Mouse (Mus musculus): ENCODE measurements around the gene Med1. TPM values are rescaled to one million over a fixed set of nuclear protein-coding genes. Genes with fewer than 3 reads are reported as not detected.

Med1 gene
- polyA plus RNA-seq, 1 experiment from 2014 or later: 46.9 TPM

DNA sequence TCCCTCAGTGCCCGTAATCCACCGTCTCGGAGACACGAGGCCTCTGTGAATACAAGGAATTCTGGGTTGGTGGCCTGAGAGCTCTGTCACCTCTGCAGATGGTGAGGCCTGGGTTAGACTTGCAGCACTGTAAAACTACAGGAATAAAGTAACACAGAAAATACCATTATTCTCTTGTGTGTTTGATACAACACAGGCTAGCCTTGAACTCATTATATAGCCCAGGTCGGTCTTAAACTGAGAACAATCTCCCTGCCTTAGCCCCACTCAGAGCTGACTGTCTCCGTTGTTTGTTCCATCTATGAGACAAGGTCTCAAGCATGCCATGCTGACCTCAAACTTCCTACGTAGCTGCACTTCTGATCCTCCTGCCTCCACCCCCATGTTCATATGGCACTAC, 54.2 kb downstream of the Med1 start:
- Histone ChIP-seq H3K9ac (ENCODE audit: low read depth, low read length) (no peak overlapping the region), H3K36me3 (ENCODE audit: control insufficient read depth, insufficient read depth, low read length) (no peaks in the 10 kb centered on the region), H3K27me3 (ENCODE audit: control insufficient read depth, insufficient read depth, low read length) (no peaks in the 10 kb centered on the region), H3K9me3 (replicated peaks; ENCODE audit: control insufficient read depth, low read length) (no peaks in the 10 kb centered on the region), H3K4me1 (ENCODE audit: control insufficient read depth, insufficient read depth, low read length) (peaks cover 5% of the 10 kb centered on the region; the same call in 1 of the 2 replicates), H3K4me2 (no peak overlapping the region), H3K4me3 (ENCODE audit: low read depth, low read length) (no peak overlapping the region), H3K27ac (ENCODE audit: low read depth, low read length) (0 out of 2 replicates have a peak overlapping the region, but pooled peaks have one; percentile 24)
- WGBS (ENCODE audit: insufficient replicate concordance): 75% methylated on average over 7 of the region's 7 CpGs
- ATAC-seq (replicated peaks; ENCODE audit: insufficient number of reproducible peaks, low FRiP score, low TSS enrichment): no peak

GRCm38 (mm10) chr11:98137836-98138235, 55.3 kb downstream of the Med1 start:
- Histone ChIP-seq H3K9ac (ENCODE audit: low read depth, low read length) (no peak overlapping the region), H3K27ac (ENCODE audit: low read depth, low read length) (no peak overlapping the region), H3K4me3 (ENCODE audit: low read depth, low read length) (no peak overlapping the region), H3K4me2 (no peak overlapping the region), H3K27me3 (ENCODE audit: control insufficient read depth, insufficient read depth, low read length) (no peaks in the 10 kb centered on the region), H3K9me3 (replicated peaks; ENCODE audit: control insufficient read depth, low read length) (no peaks in the 10 kb centered on the region), H3K4me1 (ENCODE audit: control insufficient read depth, insufficient read depth, low read length) (peaks cover 5% of the 10 kb centered on the region; the same call in 1 of the 2 replicates), H3K36me3 (ENCODE audit: control insufficient read depth, insufficient read depth, low read length) (no peaks in the 10 kb centered on the region)
- ATAC-seq (replicated peaks; ENCODE audit: insufficient number of reproducible peaks, low FRiP score, low TSS enrichment): no peak
- 89% methylated on average over 11 of the region's 11 CpGs for WGBS (ENCODE audit: insufficient replicate concordance)

GRCm38 (mm10) chr11:98134951-98135350, 58.1 kb downstream of the Med1 start:
- Histone ChIP-seq H3K27ac (ENCODE audit: low read depth, low read length) (no peak overlapping the region), H3K36me3 (ENCODE audit: control insufficient read depth, insufficient read depth, low read length) (no peaks in the 10 kb centered on the region), H3K9me3 (replicated peaks; ENCODE audit: control insufficient read depth, low read length) (no peaks in the 10 kb centered on the region), H3K4me3 (ENCODE audit: low read depth, low read length) (no peak overlapping the region), H3K27me3 (ENCODE audit: control insufficient read depth, insufficient read depth, low read length) (no peaks in the 10 kb centered on the region), H3K4me2 (no peak overlapping the region), H3K9ac (ENCODE audit: low read depth, low read length) (no peak overlapping the region), H3K4me1 (ENCODE audit: control insufficient read depth, insufficient read depth, low read length) (peaks cover 5% of the 10 kb centered on the region; the same call in 1 of the 2 replicates)
- ATAC-seq (replicated peaks; ENCODE audit: insufficient number of reproducible peaks, low FRiP score, low TSS enrichment): no peak
- 64% methylated on average over 4 of the region's 4 CpGs for WGBS (ENCODE audit: insufficient replicate concordance)

DNA sequence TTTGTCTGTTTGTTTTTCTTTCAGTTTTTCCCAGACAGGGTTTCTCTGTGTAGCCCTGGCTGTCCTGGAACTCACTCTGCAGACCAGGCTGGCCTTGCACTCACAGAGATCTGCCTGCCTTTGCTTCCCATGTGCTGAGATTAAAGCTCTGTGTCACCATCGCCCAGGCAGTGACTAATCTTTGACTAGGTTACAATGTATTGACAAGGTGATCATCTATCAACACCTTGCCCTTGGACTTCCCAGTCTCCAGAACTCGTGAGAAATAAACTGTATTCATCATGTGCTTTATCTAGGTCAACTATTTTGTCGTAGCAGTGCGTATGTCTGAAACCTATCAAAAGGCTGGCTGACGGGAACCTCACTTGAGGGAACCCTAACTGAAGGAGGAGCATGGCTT, 69.7 kb downstream of the Med1 start:
- no peak overlapping the region for H3K4me3 ChIP-seq (ENCODE audit: low read depth, low read length)
- H3K36me3 ChIP-seq (ENCODE audit: control insufficient read depth, insufficient read depth, low read length): peaks cover 2% of the 10 kb centered on the region; the same call in 1 of the 2 replicates
- WGBS (ENCODE audit: insufficient replicate concordance): 72% methylated on average over 5 of the region's 5 CpGs
- H3K27me3 ChIP-seq (ENCODE audit: control insufficient read depth, insufficient read depth, low read length): no peaks in the 10 kb centered on the region
- H3K9me3 ChIP-seq (replicated peaks; ENCODE audit: control insufficient read depth, low read length): no peaks in the 10 kb centered on the region
- H3K4me2 ChIP-seq: no peak overlapping the region
- no peak overlapping the region for H3K9ac ChIP-seq (ENCODE audit: low read depth, low read length)
- H3K4me1 ChIP-seq (ENCODE audit: control insufficient read depth, insufficient read depth, low read length): no peaks in the 10 kb centered on the region
- H3K27ac ChIP-seq (ENCODE audit: low read depth, low read length): no peak overlapping the region
- no peak for ATAC-seq (replicated peaks; ENCODE audit: insufficient number of reproducible peaks, low FRiP score, low TSS enrichment)

DNA sequence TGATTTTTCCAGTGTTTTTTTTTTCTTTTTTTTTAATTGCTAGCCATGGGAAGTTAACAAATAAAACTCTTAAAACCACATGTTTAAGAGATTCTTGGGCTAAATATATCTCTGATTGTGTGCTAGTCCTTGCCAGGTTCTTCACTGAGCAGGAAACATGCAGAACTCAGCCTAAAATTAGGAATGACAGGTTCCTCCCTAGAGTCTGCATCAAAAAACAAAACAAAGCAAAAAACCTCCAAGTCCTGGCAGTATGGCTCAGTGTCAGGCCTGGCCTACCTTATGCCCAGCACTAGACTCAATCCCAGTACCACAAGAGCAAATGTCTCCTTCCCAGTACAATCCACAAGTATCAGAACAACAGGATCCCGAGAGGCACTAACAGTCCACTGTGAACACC, 78.7 kb downstream of the Med1 start:
- H3K4me2 ChIP-seq: no peak overlapping the region
- H3K9me3 ChIP-seq (replicated peaks; ENCODE audit: control insufficient read depth, low read length): no peaks in the 10 kb centered on the region
- no peak overlapping the region for H3K27ac ChIP-seq (ENCODE audit: low read depth, low read length)
- H3K4me1 ChIP-seq (ENCODE audit: control insufficient read depth, insufficient read depth, low read length): no peaks in the 10 kb centered on the region
- no peak overlapping the region for H3K4me3 ChIP-seq (ENCODE audit: low read depth, low read length)
- peaks cover 2% of the 10 kb centered on the region; the same call in 1 of the 2 replicates for H3K36me3 ChIP-seq (ENCODE audit: control insufficient read depth, insufficient read depth, low read length)
- WGBS (ENCODE audit: insufficient replicate concordance): 80% methylated on average over 1 of the region's 1 CpGs
- H3K9ac ChIP-seq (ENCODE audit: low read depth, low read length): no peak overlapping the region
- ATAC-seq (replicated peaks; ENCODE audit: insufficient number of reproducible peaks, low FRiP score, low TSS enrichment): no peak
- no peaks in the 10 kb centered on the region for H3K27me3 ChIP-seq (ENCODE audit: control insufficient read depth, insufficient read depth, low read length)

DNA sequence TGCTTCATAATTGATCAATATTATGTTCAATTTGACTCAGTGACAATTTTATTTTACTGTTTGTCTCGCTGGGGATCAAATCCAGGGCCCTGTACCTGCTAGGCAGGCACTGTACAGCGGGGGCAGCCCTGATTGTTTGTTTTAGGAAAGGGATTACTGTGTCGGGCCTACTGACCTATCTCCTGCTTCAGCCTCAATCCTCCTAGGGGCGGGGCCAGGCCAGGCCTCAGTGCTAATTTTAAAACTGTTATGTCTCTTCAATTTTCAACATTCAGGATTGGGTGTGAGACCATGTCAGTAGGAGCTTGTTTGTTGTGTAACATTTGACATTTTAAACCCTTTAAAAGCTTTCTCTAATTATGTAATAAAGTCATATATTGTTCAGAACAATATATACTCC, 79.6 kb downstream of the Med1 start:
- no peak overlapping the region for H3K9ac ChIP-seq (ENCODE audit: low read depth, low read length)
- H3K27me3 ChIP-seq (ENCODE audit: control insufficient read depth, insufficient read depth, low read length): no peaks in the 10 kb centered on the region
- no peak overlapping the region for H3K4me3 ChIP-seq (ENCODE audit: low read depth, low read length)
- H3K4me2 ChIP-seq: no peak overlapping the region
- ATAC-seq (replicated peaks; ENCODE audit: insufficient number of reproducible peaks, low FRiP score, low TSS enrichment): no peak
- WGBS (ENCODE audit: insufficient replicate concordance): 60% methylated on average over 4 of the region's 4 CpGs
- no peaks in the 10 kb centered on the region for H3K4me1 ChIP-seq (ENCODE audit: control insufficient read depth, insufficient read depth, low read length)
- no peak overlapping the region for H3K27ac ChIP-seq (ENCODE audit: low read depth, low read length)
- H3K36me3 ChIP-seq (ENCODE audit: control insufficient read depth, insufficient read depth, low read length): peaks cover 2% of the 10 kb centered on the region; the same call in 1 of the 2 replicates
- H3K9me3 ChIP-seq (replicated peaks; ENCODE audit: control insufficient read depth, low read length): no peaks in the 10 kb centered on the region

DNA sequence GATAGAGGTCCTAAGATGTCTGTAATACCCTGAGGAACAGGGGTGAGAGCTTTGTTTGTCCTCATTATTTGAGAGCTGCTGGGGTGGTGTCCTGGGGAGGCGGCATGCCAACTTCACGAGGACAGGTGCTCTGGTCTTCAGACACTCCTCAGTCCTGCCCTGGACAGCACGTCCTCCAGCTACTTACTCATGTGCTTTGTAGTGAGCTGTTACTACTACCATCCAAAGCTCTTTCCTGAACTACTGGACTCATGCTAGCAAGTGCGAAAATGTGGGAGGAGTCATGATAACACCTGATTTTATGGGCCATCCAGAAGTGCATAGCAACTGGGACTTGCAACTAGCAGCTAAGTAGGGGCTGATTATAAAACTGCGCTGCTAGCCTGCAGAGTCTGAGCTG, 83.4 kb downstream of the Med1 start:
- Histone ChIP-seq H3K4me3 (ENCODE audit: low read depth, low read length) (no peak overlapping the region), H3K4me2 (no peak overlapping the region), H3K9ac (ENCODE audit: low read depth, low read length) (no peak overlapping the region), H3K9me3 (replicated peaks; ENCODE audit: control insufficient read depth, low read length) (no peaks in the 10 kb centered on the region), H3K27ac (ENCODE audit: low read depth, low read length) (no peak overlapping the region), H3K27me3 (ENCODE audit: control insufficient read depth, insufficient read depth, low read length) (no peaks in the 10 kb centered on the region), H3K4me1 (ENCODE audit: control insufficient read depth, insufficient read depth, low read length) (no peaks in the 10 kb centered on the region), H3K36me3 (ENCODE audit: control insufficient read depth, insufficient read depth, low read length) (peaks cover 4% of the 10 kb centered on the region)
- no peak for ATAC-seq (replicated peaks; ENCODE audit: insufficient number of reproducible peaks, low FRiP score, low TSS enrichment)
- WGBS (ENCODE audit: insufficient replicate concordance): 88% methylated on average over 5 of the region's 5 CpGs

Small RNAs within 50 kb of the gene (microRNA-seq; reads per million reads assigned to microRNA genes)
- not detected for gene Gm27399 (ENCODE audit: borderline number of aligned reads)

Other genes with a start within 250 kb of the Med1 start
- gene Plxdc1, start 206.8 kb downstream of the Med1 start, polyA plus RNA-seq (2014; fragmentation: Nextera tagmentation; extraction: Ambion mirVana): 0.14 TPM in 1 of 2 replicates, not detected in the other
- gene Arl5c, start 197.1 kb downstream of the Med1 start, polyA plus RNA-seq (2014; fragmentation: Nextera tagmentation; extraction: Ambion mirVana): 7.2 and 8.0 TPM in 2 replicates
- 5.0 and 6.1 TPM in 2 replicates for gene Cacnb1, start 170.3 kb downstream of the Med1 start, polyA plus RNA-seq (2014; fragmentation: Nextera tagmentation; extraction: Ambion mirVana)
- gene Rpl19, start 166.6 kb downstream of the Med1 start, polyA plus RNA-seq (2014; fragmentation: Nextera tagmentation; extraction: Ambion mirVana): 855 and 888 TPM in 2 replicates
- 0.26 and 0.27 TPM in 2 replicates for gene Stac2, start 139.8 kb downstream of the Med1 start, polyA plus RNA-seq (2014; fragmentation: Nextera tagmentation; extraction: Ambion mirVana)
- 12.9 and 15.5 TPM in 2 replicates for gene Fbxl20, start 42.9 kb downstream of the Med1 start, polyA plus RNA-seq (2014; fragmentation: Nextera tagmentation; extraction: Ambion mirVana)
- 8.3 and 11.4 TPM in 2 replicates for gene Cdk12, start 9.8 kb upstream of the Med1 start, polyA plus RNA-seq (2014; fragmentation: Nextera tagmentation; extraction: Ambion mirVana)
- 0.07 and 0.13 TPM in 2 replicates for gene Neurod2, start 136.4 kb upstream of the Med1 start, polyA plus RNA-seq (2014; fragmentation: Nextera tagmentation; extraction: Ambion mirVana)
- gene Ppp1r1b, start 155.1 kb upstream of the Med1 start, polyA plus RNA-seq (2014; fragmentation: Nextera tagmentation; extraction: Ambion mirVana): 13.6 and 15.3 TPM in 2 replicates
- gene Stard3, start 165.1 kb upstream of the Med1 start, polyA plus RNA-seq (2014; fragmentation: Nextera tagmentation; extraction: Ambion mirVana): 39.6 and 40.6 TPM in 2 replicates
- gene Tcap, start 190.5 kb upstream of the Med1 start, polyA plus RNA-seq (2014; fragmentation: Nextera tagmentation; extraction: Ambion mirVana): 149 and 151 TPM in 2 replicates
- gene Pnmt, start 193.2 kb upstream of the Med1 start, polyA plus RNA-seq (2014; fragmentation: Nextera tagmentation; extraction: Ambion mirVana): 3.9 and 4.8 TPM in 2 replicates
- 10.6 and 13.7 TPM in 2 replicates for gene Pgap3, start 207.2 kb upstream of the Med1 start, polyA plus RNA-seq (2014; fragmentation: Nextera tagmentation; extraction: Ambion mirVana)
- gene Erbb2, start 219.2 kb upstream of the Med1 start, polyA plus RNA-seq (2014; fragmentation: Nextera tagmentation; extraction: Ambion mirVana): 48.0 and 56.4 TPM in 2 replicates
- 107 and 110 TPM in 2 replicates for gene Mien1, start 245.7 kb upstream of the Med1 start, polyA plus RNA-seq (2014; fragmentation: Nextera tagmentation; extraction: Ambion mirVana)